Mouse (Mus musculus): ENCODE data around the gene Bmp15.

Bmp15 gene

DNA sequence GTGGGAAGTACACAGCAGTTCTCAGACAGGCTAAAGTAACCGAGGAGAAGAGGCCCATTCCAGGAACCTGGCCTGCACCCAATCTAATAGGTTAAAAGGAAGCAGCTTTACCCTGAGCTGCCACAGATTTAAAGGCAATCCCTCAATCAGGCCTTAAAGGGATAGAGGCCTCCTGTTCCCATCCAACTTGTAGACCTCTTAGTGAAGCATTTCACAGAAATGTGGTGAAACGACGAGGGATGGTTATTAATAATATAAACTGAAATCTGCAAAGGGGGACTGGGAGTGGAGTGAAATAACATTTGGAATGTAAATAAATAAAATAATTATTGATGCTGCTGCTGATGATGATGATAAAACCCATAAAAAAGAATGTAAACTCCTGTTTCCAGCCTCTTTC lies at the start of gene Bmp15:
TSS of gene Bmp15 (minus strand) at position 101 of the 400 bp plus-strand sequence.
- no peak for DNase-seq (ENCODE audit: low spot score)

DNA sequence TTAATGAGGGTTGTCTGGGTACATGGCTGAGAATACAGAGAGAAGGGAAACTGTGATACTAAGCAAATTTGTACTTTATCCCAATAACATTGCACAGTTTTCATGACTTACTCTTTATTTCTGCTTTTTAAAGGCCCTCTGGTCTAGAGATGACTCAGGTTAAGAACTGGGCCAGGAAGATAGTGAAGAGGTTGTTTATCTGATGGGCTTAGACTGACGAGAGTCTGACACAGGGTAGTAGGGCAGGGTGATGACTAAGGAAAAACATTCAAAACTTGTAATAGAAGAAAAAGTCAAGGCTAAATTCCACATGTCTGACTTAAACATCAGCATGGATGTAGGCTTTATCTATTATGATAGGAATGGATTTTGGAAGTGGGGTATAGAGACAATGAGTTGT lies 48.3 kb upstream of the Bmp15 start:
- no peak for DNase-seq (ENCODE audit: low spot score)

DNA sequence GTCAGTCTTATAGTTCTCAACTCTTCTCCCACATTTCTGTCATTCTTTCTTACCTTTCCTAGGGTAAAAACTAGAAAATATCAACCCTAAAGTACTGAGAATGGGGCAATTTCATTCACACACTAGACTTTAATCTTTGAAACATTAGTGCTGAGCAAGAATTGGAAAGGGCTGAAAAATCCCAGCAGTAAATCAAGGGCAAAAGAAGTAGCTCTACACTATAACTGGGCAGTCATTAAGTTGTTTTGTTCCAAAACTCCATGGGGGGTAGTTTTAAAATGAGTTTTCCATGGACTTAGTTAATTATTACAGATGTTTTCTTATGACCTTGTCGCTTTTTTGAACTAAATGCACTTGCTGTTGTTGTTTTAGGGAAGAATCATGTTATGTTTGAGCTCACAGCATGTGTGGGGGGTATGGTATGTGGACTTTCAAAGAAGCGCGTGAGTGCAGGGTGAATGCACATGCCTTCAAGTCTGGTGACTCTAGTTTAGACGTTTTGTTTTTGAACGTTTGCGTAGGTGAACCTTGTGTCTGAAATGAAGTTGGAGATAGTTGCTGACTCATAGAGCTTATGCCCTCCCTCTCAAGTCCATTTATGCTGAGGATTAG lies 37.1 kb upstream of the Bmp15 start:
- no peak for DNase-seq (ENCODE audit: low spot score)

DNA sequence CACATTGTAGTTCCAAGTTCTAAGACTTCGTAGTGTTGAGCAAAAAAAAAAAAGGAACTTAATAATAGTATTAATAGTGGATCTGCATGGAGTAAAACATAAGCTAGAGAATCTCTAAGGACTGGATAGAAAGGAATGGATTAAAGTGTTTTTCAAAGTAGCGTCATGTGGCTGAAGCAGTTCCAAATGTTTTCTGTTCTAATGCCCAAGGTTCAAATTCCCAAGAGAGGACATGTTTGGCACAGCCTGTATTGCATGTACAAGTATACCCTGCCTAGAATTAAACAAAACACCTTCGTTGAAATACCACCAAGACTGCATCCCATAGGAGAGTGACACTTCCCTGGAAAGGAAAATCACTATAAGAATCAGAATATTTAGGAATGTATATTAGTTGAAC lies 36.4 kb upstream of the Bmp15 start:
- DNase-seq (ENCODE audit: low spot score) = no peak

DNA sequence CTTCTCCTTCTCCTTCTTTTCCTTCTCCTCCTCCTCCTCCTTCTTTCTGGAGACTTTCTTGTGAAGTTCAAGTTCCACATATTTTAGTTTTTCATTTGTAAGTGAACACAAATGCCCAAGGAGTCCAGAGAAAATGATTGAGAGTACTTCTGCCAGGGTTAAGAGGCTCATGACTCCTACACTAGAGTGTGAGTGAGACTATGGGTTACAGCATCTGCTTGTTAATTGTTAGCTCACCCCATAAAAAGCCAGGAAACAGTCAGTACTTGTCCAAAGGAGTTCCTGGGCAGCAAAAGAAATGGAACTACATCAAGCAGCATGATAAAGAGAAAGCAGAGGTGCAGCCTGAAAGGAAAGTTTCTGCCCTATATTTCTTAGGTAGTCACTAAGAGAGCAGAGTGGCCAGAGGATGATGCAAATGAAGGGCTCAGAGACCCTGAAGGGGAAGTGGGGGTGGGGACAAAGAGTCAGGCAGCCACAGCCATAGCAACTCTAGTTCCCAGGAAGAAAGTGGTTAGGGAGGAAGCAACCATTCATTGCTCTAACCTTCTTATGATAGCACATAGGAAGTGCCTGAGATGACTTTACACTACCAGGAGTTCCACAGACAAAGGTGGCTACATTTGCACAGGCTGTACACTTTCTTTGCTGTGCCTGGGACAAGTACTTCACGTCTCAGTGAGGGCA lies 24.9 kb upstream of the Bmp15 start:
- no peak for DNase-seq (ENCODE audit: low spot score)

DNA sequence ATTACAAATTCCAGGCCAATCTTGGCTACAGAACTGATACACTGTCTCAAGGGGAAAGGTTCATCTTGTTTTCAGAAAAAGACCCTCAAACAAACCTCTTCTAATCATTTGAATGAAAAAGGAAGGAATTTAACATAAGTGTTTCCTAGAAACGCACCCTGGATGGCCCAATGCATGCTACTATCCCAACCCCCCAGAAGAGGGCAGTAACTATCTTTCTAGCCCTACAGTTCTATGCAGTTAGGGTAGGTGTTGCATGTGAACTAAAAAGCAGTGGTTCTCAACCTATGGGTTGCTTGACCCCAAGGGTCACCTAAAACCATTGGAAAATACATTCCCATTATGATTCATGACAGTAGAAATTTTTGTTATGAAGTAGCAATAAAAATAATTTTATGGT lies 3.5 kb upstream of the Bmp15 start:
- no peak for DNase-seq (ENCODE audit: low spot score)

DNA sequence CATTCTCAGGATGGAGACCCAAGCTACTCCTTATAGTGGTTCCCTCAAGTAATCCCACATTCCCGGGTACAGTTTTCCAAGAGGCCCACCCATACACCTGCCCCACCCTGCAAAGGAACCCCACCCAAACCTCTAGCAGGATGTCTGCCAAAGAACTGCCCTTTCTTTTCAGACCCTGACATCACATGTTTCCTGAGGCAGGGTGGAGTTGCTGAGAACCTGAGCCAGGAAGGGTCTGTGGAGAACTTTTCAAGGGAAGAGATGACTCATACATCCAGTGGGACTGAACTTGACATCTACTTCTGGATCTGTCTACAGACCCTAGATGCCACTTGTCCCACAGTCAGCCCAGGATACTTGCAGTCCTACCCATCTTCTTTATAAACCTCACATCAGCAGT lies 2.8 kb downstream of the Bmp15 start:
- DNase-seq (ENCODE audit: low spot score) = no peak
